Mouse (Mus musculus) kidney, adult 9 months (tissue): ENCODE measurements around the gene Tspo.

Experiments
- DNase-seq: peaks from one replicate; pipeline ENCODE4 v3.0.0; 2022

The Tspo gene

DNA sequence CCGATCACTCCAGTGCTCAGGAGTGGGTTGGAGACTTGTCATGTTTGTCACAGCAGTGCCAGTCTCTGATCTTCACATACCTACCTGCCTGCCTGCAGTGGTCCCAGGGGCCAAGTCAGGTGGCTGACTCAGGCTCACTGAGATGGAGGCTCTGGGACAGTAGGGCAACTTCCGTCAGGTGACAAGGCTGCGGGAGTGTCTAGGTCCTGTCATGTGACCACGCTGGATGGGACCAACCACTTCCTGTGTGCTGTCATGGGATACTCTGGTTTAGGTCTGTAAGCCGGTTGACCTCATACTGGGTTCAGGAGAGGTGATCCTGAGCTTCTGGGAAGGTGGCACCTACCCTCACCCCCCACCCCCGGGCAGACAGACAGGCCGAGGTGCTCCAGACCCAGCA lies 17.4 kb upstream of the Tspo start:
- no peak for DNase-seq

- no peak for DNase-seq
These were observed 16.2 kb upstream of the Tspo start for GRCm38 (mm10) chr15:83547144-83547543.

- no peak for DNase-seq
These were observed 13.3 kb upstream of the Tspo start for GRCm38 (mm10) chr15:83550137-83550536.

- DNase-seq: no peak
These were observed 9.6 kb upstream of the Tspo start for GRCm38 (mm10) chr15:83553831-83554230.

DNA sequence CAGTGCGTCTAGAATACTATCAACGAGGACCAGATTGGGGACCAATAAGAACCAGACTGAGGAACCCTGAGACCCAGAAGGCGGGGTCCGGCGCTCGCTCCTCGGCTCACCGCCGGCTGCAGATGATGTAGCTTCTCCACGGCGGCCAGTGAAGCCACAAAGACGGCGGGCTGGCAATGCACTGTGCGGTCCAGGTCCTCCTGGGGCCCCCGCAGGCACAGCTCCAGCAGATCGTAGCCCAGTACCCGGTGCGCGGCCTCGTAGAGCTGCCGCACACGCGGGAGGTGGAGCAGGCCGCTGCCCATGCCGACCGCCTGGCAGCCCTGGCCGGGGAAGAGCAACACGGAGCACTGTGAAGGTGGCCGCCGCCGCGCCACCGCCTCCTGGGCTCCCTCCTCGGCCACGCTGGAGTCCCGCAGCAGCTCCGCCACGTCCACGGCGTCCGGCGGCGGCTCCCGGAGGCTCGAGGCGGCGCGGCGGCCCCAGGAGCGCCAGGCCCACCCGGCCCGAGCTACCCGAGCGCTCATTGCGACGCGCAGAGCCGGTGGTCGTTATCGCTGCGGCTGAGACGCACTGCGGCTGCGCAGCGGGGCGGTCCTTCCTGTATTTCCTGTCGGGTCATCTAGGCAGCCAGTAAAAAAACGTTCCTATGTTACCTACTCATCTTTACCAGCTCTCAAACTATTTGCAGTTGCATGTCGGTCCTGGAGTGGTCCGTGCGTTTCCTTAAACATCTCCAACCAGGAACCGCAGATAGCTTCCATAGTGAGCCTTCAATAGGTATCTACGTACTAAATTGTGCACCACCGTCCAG lies 8.0 kb upstream of the Tspo start:
- DNase-seq: peak; percentile 87

DNA sequence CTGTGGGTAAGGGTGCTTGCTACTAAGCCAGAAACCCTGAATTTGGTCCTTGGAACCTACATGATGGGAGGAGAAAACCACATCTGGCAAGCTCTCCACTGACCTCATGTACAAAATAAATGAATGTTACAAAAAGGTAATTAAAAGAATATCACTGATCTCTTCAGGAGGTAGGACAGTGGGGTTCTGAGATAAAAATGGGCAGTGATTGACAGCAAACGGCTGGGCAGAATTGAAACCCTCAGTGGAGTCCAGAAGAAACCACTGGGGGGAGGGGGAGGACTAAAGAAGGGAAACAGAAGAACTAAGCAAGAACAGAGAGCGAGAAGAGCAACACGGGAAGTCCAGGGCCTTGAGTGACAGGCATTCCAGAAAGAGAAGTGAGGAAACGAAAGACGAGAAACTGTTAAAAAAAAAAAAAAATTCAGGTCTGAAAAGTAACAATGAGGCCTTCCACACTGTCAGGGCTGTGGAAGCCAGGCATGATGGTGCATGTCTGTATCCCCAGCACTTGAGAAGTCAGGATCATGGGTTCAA lies 2.4 kb upstream of the Tspo start:
- DNase-seq: no peak

DNA sequence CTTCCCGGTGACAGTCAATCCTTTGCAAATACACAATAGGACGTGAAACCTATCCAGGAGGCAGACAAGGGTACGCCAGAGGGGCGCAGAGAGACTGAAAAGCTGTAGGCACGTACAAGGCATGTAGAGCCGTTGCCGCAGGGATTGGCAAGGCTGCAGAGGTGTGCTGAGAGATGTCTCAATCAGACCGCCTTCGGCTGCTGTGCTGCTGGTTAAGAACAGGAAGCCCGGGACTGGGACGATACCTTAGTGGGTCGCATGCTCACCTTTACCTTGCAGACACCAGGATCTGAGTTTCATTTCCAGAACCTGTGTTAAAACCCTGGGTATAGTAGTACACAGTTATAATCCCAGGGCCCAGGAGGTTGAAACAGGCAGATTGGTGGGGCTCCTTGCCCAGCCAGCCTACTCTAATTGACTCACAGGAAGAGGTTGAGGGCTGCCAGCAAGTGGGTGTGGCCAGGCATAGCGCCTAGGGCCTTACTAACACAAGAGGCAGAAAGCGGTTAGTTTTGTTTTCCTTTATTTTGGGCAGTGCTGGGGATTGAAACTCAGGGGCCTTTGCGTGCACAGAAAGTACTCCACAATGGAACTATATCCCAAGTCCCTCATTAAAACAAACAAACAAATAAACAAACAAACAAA lies 644 bp upstream of the Tspo start:
- DNase-seq: peak; percentile 91

DNA sequence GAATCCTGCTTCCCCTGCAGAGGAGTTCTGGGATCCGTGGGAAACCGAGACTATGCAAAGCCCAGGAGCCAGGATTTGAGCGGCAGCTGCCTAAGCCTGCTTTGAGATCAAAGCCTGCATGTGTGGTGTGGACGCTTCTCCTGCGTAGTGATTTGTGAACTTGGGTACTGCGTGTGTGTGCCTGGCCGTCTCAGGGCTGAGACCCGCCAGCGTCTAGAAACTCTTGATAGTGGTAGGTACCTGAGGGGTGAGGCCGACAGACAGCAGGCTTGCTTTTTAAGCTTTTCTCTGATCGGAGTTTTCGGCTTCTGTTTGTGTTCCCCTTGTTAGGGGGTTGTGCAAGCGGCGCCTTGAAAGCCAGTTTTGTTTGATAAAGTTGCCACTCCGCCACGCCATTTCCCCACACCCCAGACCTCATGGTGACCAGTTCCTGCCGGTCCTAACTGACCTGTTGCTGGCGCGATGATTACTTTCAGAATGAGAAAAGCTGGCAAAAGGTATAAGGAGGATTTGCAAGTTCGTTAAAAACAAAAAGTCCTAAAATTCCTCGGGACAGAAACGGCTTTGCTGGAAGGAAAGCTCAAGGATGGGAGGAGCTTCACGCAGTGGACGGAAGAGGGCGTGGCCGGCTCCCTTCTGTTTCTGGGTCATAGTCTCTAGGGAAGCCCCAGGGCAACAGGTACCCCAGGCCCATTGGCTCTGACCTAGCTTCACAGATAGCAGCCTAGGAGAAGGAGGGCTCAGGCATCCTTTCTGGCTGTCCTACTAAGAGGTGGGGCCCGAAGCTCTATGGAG lies 662 bp downstream of the Tspo start:
- DNase-seq: peak; percentile 73

GRCm38 (mm10) chr15:83565434-83565833 lies 2.0 kb downstream of the Tspo start:
- DNase-seq: no peak

DNA sequence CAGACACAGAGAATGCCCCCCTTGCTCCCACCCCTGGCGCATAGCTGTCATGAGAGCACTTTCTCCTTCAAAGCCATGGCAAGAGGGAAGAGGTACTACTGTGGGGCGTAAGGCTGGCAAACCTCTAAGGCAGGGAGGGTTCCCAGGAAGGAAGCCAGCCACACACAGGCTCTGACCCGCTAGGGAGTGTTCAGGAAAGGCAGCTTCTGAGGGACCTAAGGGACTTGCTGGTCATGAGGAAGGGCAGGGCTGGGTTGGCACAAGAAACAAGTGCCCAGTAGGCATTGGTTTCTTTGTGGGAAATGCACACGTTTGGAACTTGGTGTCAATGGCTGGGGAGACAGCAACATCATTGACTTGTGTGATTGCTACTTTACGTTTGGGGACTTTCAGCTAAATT lies 2.6 kb downstream of the Tspo start:
- DNase-seq: no peak

GRCm38 (mm10) chr15:83567728-83568127 lies 4.3 kb downstream of the Tspo start:
- DNase-seq: no peak

GRCm38 (mm10) chr15:83568544-83568943 lies 5.2 kb downstream of the Tspo start:
- DNase-seq: no peak

DNA sequence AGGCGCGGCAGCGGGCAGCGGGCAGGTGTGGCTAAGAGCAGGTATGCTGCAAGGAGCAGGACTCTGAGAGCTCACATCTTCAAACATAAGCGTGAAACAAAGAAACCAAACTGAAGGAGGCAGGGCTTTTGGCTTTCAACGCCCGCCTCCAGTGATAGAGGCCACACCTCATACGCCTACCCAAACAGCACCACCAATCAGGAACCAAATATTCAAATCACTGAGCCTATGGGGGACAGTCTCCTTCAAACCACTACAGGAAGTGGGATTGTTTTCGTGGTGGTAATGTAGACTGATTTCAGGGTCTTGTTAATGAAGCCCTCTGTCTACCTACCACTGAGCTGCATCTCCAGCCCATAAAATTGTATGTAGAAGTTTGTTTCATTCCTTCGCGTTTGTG lies 6.3 kb downstream of the Tspo start:
- no peak for DNase-seq

- no peak for DNase-seq
These were observed 7.2 kb downstream of the Tspo start for GRCm38 (mm10) chr15:83570641-83571040.

DNA sequence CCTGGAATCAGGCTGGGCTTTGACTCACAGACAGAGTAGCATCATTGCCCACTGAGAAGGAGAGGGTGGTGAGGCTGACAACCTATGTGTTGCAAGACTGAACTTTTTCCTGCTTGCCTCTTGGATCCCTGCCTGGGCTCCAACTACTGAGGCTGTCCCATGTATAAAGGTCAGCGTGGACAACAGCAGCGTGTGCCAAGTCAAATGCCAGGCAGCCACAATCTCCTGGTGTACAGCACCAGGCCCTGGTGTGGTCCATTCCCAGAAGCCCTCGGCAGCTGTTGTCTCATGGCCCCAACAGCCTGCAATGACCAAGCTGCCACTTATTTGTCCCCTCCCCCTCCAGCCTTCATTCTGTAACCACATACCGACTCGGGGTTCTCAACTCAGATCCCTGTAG lies 8.2 kb downstream of the Tspo start:
- peak; percentile 80 for DNase-seq

- DNase-seq: no peak
These were observed 8.7 kb downstream of the Tspo start for GRCm38 (mm10) chr15:83572132-83572531.

GRCm38 (mm10) chr15:83573606-83574005 lies 10.2 kb downstream of the Tspo start:
- DNase-seq: no peak

DNA sequence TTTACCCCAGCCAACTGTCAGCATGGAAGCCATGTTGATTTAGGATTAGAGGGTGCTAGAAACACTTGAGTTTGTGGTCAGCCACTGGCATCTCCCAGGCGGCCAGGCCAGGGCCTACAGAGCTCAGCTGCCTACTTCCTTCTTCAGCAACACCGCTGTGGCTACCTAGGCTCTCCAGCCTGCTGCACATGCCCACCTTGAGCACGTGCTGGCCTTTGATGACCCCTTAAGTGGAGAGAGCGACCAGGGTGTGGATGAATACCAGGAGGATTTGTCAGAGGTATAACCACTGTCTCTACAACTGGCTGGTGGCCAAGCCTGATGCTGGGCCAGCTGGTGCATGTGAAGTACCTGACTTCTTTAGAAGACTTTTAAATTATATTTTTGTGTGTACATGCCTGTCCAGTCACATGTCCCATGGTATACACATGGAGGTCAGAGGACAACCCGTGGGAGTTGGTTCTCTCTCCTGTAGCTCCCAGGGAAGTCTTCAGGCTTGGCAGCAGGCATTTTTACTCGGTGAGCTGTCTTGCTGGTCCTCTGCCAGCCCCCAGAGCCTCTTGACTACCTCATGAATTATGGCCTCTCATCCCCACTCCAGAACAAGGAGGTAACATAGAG lies 11.4 kb downstream of the Tspo start:
- no peak for DNase-seq

DNA sequence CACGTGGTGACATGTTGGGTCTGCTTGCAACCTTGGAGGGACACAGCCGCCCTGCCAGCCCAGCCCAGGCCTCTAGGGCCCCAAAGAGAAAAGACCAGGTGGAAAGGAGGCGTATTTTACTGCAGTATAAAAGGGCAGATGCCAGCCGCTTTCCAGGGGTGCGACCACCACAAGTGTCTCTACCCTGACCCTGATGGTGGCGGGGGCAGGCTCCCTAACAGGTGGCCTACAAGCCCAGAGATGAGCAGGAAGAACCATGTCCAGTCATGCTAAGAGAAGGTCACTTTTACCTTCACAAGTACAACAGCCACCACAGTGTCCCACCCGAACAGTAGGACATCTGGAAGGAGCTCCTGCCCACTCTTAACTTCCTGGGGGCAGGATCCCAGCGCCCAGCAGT lies 12.2 kb downstream of the Tspo start:
- DNase-seq: no peak

DNA sequence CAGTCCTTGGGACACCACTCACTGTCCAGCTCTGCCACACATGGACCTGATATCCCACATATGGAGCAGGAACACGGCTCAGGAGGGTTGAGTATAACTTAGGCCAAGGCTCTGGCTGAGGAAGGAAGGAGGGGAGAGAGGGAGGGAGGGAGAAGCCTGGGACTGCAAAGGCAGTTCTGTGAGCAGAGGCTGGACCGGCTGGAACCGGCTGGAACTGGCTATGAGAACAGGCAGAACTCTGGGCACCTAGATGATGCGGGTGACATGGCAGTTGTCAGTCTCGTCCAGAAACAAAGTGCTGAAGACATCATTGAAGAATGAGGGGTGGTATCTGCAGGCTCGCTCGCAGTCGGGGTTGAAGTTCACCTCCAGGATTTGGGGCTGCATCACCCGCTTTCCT lies 13.3 kb downstream of the Tspo start:
- DNase-seq: no peak

- no peak for DNase-seq
These were observed 19.5 kb downstream of the Tspo start for GRCm38 (mm10) chr15:83582931-83583330.

- DNase-seq: peak; percentile 82
These were observed 20.2 kb downstream of the Tspo start for GRCm38 (mm10) chr15:83583419-83584156.
